Mouse (Mus musculus): Measurements from ENCODE around the gene Dusp28. TPM values are rescaled to one million over a fixed set of nuclear protein-coding genes. Genes with fewer than 3 reads are reported as not detected.
"Not testable (repeated sequence)": the region's sequence is repeated elsewhere in the genome, so short reads cannot be mapped to it uniquely, and the experiment has no call there.

Gene Dusp28
- polyA plus RNA-seq, 1 experiment from 2014 or later = 13.7 TPM

DNA sequence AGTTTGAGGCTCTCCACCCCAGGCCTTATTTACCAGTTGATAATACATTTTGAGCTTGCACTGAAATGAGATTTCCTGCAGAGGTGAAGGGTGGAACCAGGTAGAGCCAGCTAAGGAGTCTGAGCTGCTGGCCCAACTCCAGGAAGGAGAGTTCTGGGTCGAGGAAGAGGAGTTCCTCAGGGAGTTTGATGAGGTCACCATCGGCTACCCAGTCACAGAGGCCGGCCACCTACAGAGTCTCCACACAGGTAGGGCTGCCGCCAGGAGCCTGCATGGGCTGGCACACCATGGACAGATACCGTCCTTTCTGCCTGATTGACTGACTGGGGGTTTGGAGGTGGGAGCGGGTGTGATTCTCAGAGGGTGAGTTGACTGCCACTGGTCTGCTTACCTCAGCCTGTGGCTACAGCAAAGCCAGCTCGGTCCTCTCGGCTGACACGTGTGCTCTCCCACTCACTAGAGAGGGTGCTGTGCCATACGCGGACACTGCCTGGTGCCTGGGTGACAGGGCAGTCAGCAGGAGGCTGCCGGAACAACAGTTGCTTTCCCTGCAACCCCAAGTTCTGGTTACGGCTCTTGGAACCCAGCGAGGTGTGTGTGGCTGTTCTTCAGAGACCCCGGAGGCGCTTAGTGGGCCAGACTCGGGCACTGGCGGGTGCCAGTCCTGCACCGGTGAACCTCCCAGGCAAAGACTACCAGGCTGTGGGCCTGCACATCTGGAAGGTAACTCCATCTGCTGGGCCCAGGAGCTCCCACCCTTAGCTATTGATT, 36.6 kb downstream of the Dusp28 start:
- Histone ChIP-seq H3K27ac (ENCODE audit: low read depth, low read length) (no peak overlapping the region), H3K9ac (ENCODE audit: low read depth, low read length) (no peak overlapping the region), H3K36me3 (ENCODE audit: control insufficient read depth, insufficient read depth, low read length) (peaks cover 95% of the 10 kb centered on the region), H3K27me3 (ENCODE audit: control insufficient read depth, insufficient read depth, low read length) (no peaks in the 10 kb centered on the region), H3K4me1 (ENCODE audit: control insufficient read depth, insufficient read depth, low read length) (no peaks in the 10 kb centered on the region), H3K4me3 (ENCODE audit: low read length) (no peak overlapping the region), H3K4me2 (replicated peaks; ENCODE audit: low read depth, low read length) (no peak overlapping the region), H3K9me3 (ENCODE audit: control insufficient read depth, low read length) (no peaks in the 10 kb centered on the region)
- 96% methylated on average over 19 of the region's 19 CpGs for WGBS
- no peak for ATAC-seq (ENCODE audit: low FRiP score, low TSS enrichment)

- no peak for ATAC-seq (ENCODE audit: low FRiP score, low TSS enrichment)
- Histone ChIP-seq H3K36me3 (ENCODE audit: control insufficient read depth, insufficient read depth, low read length) (peaks cover 59% of the 10 kb centered on the region), H3K4me1 (ENCODE audit: control insufficient read depth, insufficient read depth, low read length) (no peaks in the 10 kb centered on the region), H3K27me3 (ENCODE audit: control insufficient read depth, insufficient read depth, low read length) (no peaks in the 10 kb centered on the region), H3K9me3 (ENCODE audit: control insufficient read depth, low read length) (no peaks in the 10 kb centered on the region), H3K4me3 (ENCODE audit: low read length) (no peak overlapping the region), H3K27ac (ENCODE audit: low read depth, low read length) (no peak overlapping the region), H3K4me2 (replicated peaks; ENCODE audit: low read depth, low read length) (no peak overlapping the region), H3K9ac (ENCODE audit: low read depth, low read length) (no peak overlapping the region)
- 97% methylated on average over 3 of the region's 3 CpGs for WGBS
Measured at GRCm38 (mm10) chr1:92947966-92948365, 41.2 kb downstream of the Dusp28 start.

DNA sequence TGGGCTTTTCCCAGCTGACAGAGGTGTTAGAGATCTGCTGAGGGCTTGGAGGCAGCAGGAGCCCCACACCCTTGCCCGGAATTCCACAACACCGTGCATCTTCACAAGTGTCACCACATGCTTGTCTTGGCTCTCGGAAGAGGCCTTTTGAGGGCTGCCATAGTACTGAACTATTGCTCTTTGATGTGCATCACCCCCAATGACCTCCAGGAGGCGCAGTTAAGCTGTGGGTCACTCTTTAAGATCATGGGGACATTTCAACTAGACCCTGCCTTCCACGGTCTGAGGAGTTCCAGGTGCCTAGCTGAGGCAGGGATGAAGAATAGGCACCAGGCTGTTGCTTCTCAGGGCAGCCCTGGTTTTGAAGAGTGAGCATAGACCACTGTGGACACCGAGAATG, 42.6 kb downstream of the Dusp28 start:
- Histone ChIP-seq H3K36me3 (ENCODE audit: control insufficient read depth, insufficient read depth, low read length) (peaks cover 44% of the 10 kb centered on the region), H3K27ac (ENCODE audit: low read depth, low read length) (no peak overlapping the region), H3K4me3 (ENCODE audit: low read length) (no peak overlapping the region), H3K4me1 (ENCODE audit: control insufficient read depth, insufficient read depth, low read length) (no peaks in the 10 kb centered on the region), H3K4me2 (replicated peaks; ENCODE audit: low read depth, low read length) (no peak overlapping the region), H3K27me3 (ENCODE audit: control insufficient read depth, insufficient read depth, low read length) (no peaks in the 10 kb centered on the region), H3K9ac (ENCODE audit: low read depth, low read length) (no peak overlapping the region), H3K9me3 (ENCODE audit: control insufficient read depth, low read length) (no peaks in the 10 kb centered on the region)
- 63% methylated on average over 6 of the region's 6 CpGs for whole genome bisulfite sequencing
- no peak for ATAC-seq (ENCODE audit: low FRiP score, low TSS enrichment)

DNA sequence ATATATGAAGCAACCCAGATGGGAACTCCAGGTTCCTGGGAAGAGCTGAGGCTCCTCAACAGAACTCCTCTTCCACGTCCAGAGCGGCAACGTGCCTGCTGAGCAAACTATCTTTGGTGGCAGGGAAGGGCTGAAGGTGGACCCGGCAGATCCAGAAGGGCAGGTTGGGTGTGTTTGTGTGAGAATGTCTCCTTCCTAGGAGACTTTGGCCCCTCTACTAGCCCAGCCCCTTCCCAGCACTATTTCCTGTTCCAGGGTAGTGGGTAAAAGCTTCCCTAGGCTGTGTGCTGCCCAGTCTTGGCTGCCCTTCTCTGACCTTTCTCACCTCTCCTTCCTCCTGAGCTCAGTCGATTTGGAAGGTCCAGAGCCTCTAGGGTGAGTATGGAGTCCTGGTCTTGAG, 43.8 kb downstream of the Dusp28 start, which contains the start of gene Gpr35:
Gene Gpr35 (plus strand): TSS at position 259 of the 400 bp plus-strand sequence.
- H3K27me3 ChIP-seq (ENCODE audit: control insufficient read depth, insufficient read depth, low read length) = no peaks in the 10 kb centered on the region
- no peak within 1 kb of the TSS for H3K9ac ChIP-seq (ENCODE audit: low read depth, low read length)
- no peak for ATAC-seq (ENCODE audit: low FRiP score, low TSS enrichment)
- no peak within 1 kb of the TSS for H3K27ac ChIP-seq (ENCODE audit: low read depth, low read length)
- no peaks in the 10 kb centered on the region for H3K9me3 ChIP-seq (ENCODE audit: control insufficient read depth, low read length)
- H3K4me3 ChIP-seq (ENCODE audit: low read length) = no peak within 1 kb of the TSS
- H3K4me2 ChIP-seq (replicated peaks; ENCODE audit: low read depth, low read length) = no peak within 1 kb of the TSS
- no peaks in the 10 kb centered on the region for H3K4me1 ChIP-seq (ENCODE audit: control insufficient read depth, insufficient read depth, low read length)
- 68% methylated on average over 5 of the region's 5 CpGs for WGBS
- peaks cover 32% of the 10 kb centered on the region for H3K36me3 ChIP-seq (ENCODE audit: control insufficient read depth, insufficient read depth, low read length)

GRCm38 (mm10) chr1:92953641-92954040, 46.9 kb downstream of the Dusp28 start:
- WGBS = 67% methylated on average over 2 of the region's 2 CpGs
- Histone ChIP-seq H3K27ac (ENCODE audit: low read depth, low read length) (no peak overlapping the region), H3K9me3 (ENCODE audit: control insufficient read depth, low read length) (no peaks in the 10 kb centered on the region)

DNA sequence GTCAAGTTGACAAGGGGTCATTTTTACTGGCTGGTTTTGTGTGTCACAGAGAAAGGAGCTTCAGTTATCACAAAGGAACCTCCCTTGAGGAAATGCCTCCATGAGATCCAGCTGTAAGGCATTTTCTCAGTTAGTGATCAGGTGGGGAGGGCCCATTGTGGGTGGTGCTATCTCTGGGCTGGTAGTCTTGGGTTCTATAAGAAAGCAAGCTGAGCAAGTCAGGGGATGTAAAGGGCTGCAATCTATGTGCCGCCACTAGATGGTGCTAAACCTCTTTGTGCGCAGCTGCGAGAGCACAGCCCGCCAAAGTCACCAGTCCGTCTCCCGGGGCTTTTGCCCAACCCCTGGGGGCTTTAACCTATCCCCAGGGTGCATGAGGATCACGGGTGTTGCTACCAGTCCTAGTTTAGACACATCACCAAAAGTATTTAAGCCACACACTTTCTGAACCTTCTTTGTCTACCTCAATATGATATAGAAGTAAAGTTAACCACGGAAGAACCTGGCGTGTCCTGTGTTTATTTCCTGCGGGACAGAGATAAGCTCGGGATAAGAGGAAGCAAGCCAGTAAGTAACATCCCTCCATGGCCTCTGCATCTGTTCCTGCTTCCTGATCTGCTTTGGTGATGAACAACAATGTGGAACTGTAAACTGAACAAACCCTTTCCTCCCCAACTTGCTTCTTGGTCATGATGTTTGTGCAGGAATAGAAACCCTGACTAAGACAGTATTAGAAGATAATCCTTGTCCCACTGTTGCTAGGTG, 50.0 kb downstream of the Dusp28 start:
- H3K4me1 ChIP-seq (ENCODE audit: control insufficient read depth, insufficient read depth, low read length); H3K36me3 ChIP-seq (ENCODE audit: control insufficient read depth, insufficient read depth, low read length); H3K27ac ChIP-seq (ENCODE audit: low read depth, low read length); ATAC-seq (ENCODE audit: low FRiP score, low TSS enrichment); H3K9me3 ChIP-seq (ENCODE audit: control insufficient read depth, low read length); H3K4me3 ChIP-seq (ENCODE audit: low read length); H3K27me3 ChIP-seq (ENCODE audit: control insufficient read depth, insufficient read depth, low read length); H3K4me2 ChIP-seq (replicated peaks; ENCODE audit: low read depth, low read length): not testable (repeated sequence)
- WGBS = 8% methylated on average over 11 of the region's 11 CpGs
- H3K9ac ChIP-seq (ENCODE audit: low read depth, low read length) = 0 out of 2 replicates have a peak overlapping the region, but pooled peaks have one; percentile 23

More at GRCm38 (mm10) chr1:92953641-92954040, 46.9 kb downstream of the Dusp28 start:
- Histone ChIP-seq H3K9ac (ENCODE audit: low read depth, low read length) (no peak overlapping the region), H3K4me1 (ENCODE audit: control insufficient read depth, insufficient read depth, low read length) (no peaks in the 10 kb centered on the region), H3K27me3 (ENCODE audit: control insufficient read depth, insufficient read depth, low read length) (no peaks in the 10 kb centered on the region), H3K4me3 (ENCODE audit: low read length) (no peak overlapping the region), H3K36me3 (ENCODE audit: control insufficient read depth, insufficient read depth, low read length) (peaks cover 4% of the 10 kb centered on the region), H3K4me2 (replicated peaks; ENCODE audit: low read depth, low read length) (no peak overlapping the region)
- ATAC-seq (ENCODE audit: low FRiP score, low TSS enrichment) = no peak

Other genes with a start within 250 kb of the Dusp28 start
- gene Gpc1, start 75.3 kb upstream of the Dusp28 start, polyA plus RNA-seq (2014; fragmentation: Nextera tagmentation; extraction: Ambion mirVana) = 46.1 and 55.6 TPM in 2 replicates
- gene Ankmy1, start 4.1 kb upstream of the Dusp28 start, polyA plus RNA-seq (2014; fragmentation: Nextera tagmentation; extraction: Ambion mirVana) = 1.1 and 1.4 TPM in 2 replicates
- 27.4 and 36.3 TPM in 2 replicates for gene Rnpepl1, start 3.8 kb downstream of the Dusp28 start, polyA plus RNA-seq (2014; fragmentation: Nextera tagmentation; extraction: Ambion mirVana)
- gene Capn10, start 27.4 kb downstream of the Dusp28 start, polyA plus RNA-seq (2014; fragmentation: Nextera tagmentation; extraction: Ambion mirVana) = 24.9 and 28.7 TPM in 2 replicates
- gene Gpr35, start 43.9 kb downstream of the Dusp28 start, polyA plus RNA-seq (2014; fragmentation: Nextera tagmentation; extraction: Ambion mirVana) = 0.16 and 0.45 TPM in 2 replicates
- gene Aqp12, start 99.4 kb downstream of the Dusp28 start, polyA plus RNA-seq (2014; fragmentation: Nextera tagmentation; extraction: Ambion mirVana) = not detected in 2 replicates
- 3.2 and 6.9 TPM in 2 replicates for gene Kif1a, start 195.0 kb downstream of the Dusp28 start, polyA plus RNA-seq (2014; fragmentation: Nextera tagmentation; extraction: Ambion mirVana)
- gene Agxt, start 228.3 kb downstream of the Dusp28 start, polyA plus RNA-seq (2014; fragmentation: Nextera tagmentation; extraction: Ambion mirVana) = not detected in 2 replicates